8 mouse cellular contexts compared by ENCODE assay signal in the genomic region with DNA sequence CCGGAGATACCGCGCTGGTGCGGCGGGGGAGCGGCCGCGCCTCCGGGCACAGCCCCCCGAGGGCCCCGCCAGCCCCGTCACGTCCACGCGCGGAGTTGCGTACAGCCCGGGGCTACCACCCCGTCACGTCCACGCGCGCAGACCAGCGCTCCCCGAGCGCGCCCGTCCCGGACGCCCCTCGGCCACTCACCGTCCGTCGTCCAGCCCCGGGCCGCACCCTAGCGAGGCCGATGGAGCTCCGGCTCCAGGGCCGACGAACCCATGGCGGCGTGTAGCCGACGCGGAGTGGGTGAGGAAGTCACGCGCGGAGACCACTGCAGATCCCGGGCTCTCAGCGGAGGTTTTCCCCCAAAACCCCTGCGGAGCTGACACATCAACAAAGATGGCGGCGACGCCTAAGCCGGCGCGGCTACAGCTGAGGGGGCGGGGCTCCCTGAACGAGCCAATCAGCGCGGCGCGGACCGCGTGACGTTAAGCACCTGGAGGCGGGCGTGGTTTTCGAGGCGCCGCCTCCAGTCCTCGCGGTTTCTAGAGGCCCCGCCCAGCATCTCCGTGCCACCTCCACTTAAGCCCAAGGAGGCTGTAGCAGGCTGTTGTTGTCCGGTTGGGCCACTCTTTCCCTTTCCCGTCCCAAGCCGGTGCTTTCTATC. TPM values are rescaled to one million over a fixed set of nuclear protein-coding genes. Genes with fewer than 3 reads are reported as not detected.
DNase-seq lines count a peak whose midpoint lies in the region; ATAC-seq lines count a peak whose summit lies in the region.

A gene (minus strand): TSS at position 393 of the 650 bp plus-strand sequence.

- peak; percentile 95 for DNase-seq in adipocyte (ENCODE audit: low spot score)
- peak; percentile 98 for DNase-seq in embryo, embryonic 10 days (ENCODE audit: low spot score)
- DNase-seq in gastrocnemius, postnatal 10 days, result peak; percentile 98
- DNase-seq in left cerebral cortex, postnatal 10 days (ENCODE audit: extremely low spot score in 1 of 2, low spot score in 2 of 2), result peak; percentile 95 to 97
- peak; percentile 97 for DNase-seq in right cerebral cortex, postnatal 25 days
- DNase-seq in urinary bladder, postnatal 4 days (ENCODE audit: low spot score in 2 of 2), result peak; percentile 95 to 97

- ATAC-seq in inflammation-experienced regulatory T-cells, adult 6 months, result peak; percentile 96
- peak; percentile 98 for ATAC-seq in megakaryocyte-erythroid progenitor cell, adult 5-6 weeks (replicated peaks; ENCODE audit: low FRiP score, low TSS enrichment, poor library complexity, severe bottlenecking)

- intact Hi-C loops in left cerebral cortex, postnatal 10 days (cut with DNase I), result loop anchor here (5.0 kb wide), 1 partner anchor 85 kb away; no protein-coding TSS in a partner anchor

RNA-seq across cellular contexts. Expression of the gene that starts here (rescaled TPM):
- 10 to 100 TPM; 23.1 to 29.0 TPM for total RNA-seq in gastrocnemius, postnatal 10 days (2021)
- 10 to 100 TPM in 2 of 3 experiments, 1 to 10 TPM in 1; 8.1 to 12.1 (median 11.4) TPM for polyA plus RNA-seq in inflammation-experienced regulatory T-cells, adult 6 months (2017; shearing (Covaris generic))
- 10 to 100 TPM; 39.0 to 44.1 TPM for total RNA-seq in left cerebral cortex, postnatal 10 days (2021)
- 7.3 and 16.5 TPM in 2 replicates for total RNA-seq in megakaryocyte-erythroid progenitor cell, adult 5-6 weeks (2014; fragmentation: Nextera tagmentation)
- 32.5 and 40.0 TPM in 2 replicates for total RNA-seq in megakaryocyte-erythroid progenitor cell, adult 5-6 weeks (2017)

Comparison
In these comparisons a context has a peak if more than half of its experiments do, and no peak if none do; other contexts are left out.
1. Peak in every context shown above with its lines: DNase-seq and ATAC-seq.